Mouse (Mus musculus) adrenal gland, postnatal 36 days (tissue): ENCODE measurements around the gene Bysl. TPM values are rescaled to one million over a fixed set of nuclear protein-coding genes. Genes with fewer than 3 reads are reported as not detected.

ENCODE experiments used
- DNase-seq, 2 experiments: peaks; one replicate each; pipeline ENCODE4 v3.0.0; 2021; ENCODE audit warnings: mixed read lengths in 1 of 2
- total RNA-seq, 2 experiments: library from RNA; stranded (reverse); gene quantifications; 2 replicates each; pipeline ENCODE4 v1.2.3; 2021

The Bysl gene
- total RNA-seq, 2 experiments from 2014 or later = 18.7 to 24.8 TPM

GRCm38 (mm10) chr17:47594183-47594968, 16.9 kb downstream of the Bysl start:
- DNase-seq = peak; percentile 56 to 63

DNA sequence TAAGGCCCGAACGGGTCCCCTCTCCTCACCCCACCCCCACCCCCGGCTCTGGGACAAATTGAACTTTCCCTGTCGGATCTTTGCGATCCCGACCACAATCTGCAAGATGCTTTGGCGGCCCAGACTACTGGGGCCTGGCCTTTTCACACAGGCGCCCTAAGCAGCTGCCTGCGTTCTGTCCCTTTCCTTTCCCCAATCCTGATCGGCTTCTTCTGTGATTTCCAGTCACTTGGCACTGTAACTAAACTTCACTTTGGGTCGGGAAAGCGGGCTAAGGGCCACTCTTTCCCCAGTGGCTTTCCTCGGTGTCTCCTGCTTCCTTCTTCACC, 17.5 kb downstream of the Bysl start:
- DNase-seq = no peak

- peak; percentile 97 to 99 for DNase-seq
Measured at GRCm38 (mm10) chr17:47593215-47593853, 18.0 kb downstream of the Bysl start.

- DNase-seq = no peak
Measured at GRCm38 (mm10) chr17:47591073-47591472, 20.2 kb downstream of the Bysl start.

DNA sequence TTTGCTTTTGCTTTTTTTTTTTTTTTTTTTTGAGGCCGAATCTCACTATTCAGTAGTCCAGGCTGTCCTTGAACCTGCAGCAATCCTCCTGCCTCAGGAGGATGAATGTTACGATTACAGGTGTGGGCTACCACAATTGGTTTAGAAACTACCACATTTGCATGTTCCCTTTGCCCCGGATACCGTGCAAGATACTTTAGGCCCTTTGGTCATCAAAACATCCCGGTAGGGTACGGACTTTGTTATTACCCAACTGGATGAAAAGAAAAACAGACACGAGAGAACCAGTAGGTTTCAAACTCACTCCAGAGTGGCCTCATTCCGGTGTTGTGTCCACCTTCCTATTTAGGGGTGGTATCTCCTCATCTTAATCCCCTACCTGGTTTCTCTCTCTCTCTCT, 22.8 kb downstream of the Bysl start:
- no peak for DNase-seq

DNA sequence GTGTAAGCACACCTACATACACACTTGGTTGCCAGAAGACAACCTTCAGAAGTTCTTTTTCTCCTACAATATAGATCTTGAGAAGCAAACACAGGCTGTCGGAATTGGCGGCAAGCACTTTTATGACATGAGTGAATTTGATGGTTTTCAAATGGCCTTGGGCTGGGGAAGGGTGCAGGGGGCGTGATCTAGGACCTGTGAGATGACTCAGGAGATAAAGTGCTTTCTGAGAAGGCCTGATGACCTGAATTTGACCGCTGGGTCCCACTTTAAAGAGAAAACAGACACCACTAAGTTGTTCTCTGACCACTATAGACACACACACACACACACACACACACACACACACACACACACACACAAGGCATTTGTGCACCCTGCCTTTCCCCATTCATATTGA, 30.3 kb downstream of the Bysl start:
- DNase-seq = peak; percentile 50 to 56

- peak; percentile 37 to 56 for DNase-seq
Measured at GRCm38 (mm10) chr17:47578655-47579054, 32.6 kb downstream of the Bysl start.

DNA sequence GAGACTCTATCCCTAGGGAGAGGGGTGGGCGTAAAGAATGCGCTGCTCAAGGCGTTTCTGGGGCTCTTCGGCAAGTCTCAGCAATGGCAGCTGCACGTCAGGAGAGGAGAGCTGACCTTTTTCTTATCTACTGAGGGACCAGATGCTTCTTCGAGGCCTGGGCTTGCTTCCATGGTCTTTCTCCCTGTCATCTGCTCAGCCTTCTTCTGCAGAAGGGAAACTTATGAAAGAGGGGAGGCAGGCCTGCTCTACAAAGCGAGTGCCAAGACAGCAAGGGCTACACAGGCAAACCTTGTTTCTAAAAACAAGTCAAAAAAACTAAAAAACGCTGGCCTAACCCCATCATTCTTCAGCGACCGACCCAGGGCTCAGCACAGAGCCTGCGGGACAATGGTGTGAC, 36.5 kb downstream of the Bysl start:
- no peak for DNase-seq

- no peak for DNase-seq
Measured at GRCm38 (mm10) chr17:47574028-47574427, 37.3 kb downstream of the Bysl start.

- DNase-seq = no peak
Measured at GRCm38 (mm10) chr17:47572436-47572835, 38.9 kb downstream of the Bysl start.

DNA sequence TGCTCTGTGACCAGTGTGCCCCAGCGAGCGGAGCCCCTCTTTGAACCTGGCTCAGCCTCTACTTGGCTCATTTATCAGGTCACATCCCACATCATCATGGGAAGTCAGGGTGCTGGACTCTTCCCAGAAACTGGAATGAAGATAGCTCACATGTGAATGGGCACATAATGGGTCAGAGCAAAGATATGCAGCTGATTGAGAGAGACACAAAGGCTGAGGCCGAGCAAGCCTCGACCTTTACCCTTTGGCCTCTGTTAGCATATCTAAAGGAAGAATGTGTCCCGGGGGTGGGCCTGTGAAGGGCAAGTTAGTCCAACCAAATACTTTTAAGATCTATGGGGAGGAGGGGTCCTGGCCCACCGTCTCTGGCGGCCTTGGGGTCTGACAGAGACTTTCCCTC, 39.7 kb downstream of the Bysl start:
- no peak for DNase-seq

- DNase-seq = no peak
Measured at GRCm38 (mm10) chr17:47568951-47569527, 42.3 kb downstream of the Bysl start.

- no peak for DNase-seq
Measured at GRCm38 (mm10) chr17:47568389-47568788, 42.9 kb downstream of the Bysl start.

DNA sequence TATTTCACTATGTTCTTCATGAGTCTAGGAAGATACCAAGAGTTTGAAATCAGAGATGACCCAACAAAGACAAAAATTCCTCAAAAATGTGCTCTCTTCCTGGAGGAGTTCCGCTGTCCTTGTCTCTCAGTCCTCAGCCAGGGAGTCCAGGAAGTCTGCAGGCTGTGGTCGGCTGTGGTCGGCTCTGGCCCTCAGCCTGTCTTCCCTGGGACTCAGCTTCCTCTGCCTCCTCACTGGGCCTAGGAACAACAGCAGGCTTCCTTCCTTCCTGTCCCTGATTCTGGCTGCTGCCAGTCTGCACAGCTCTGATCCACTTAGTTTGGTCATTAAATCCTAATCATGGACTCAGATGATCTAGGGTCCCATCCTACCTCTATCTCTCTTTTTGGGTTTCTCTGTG, 44.0 kb downstream of the Bysl start:
- peak; percentile 43 to 48 for DNase-seq

DNA sequence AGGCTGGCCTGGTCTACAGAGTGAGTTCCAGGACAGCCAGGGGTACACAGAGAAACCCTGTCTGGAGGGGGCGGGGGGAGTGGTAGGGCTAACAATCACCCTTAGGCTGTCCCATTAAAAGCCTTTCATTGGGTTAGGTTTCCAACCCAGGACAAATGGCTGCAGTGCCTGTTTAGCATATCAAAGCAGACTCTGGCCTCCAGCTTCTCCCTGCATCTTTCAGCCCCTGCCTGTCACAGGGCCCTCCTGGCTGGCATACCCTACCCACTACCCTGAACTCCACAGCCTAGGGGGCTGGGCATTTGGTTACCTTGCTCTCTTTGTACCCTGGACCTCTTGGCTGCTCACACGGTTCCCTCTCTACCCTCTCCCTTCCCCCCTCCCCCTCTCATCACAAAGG, 45.2 kb downstream of the Bysl start:
- no peak for DNase-seq

GRCm38 (mm10) chr17:47564612-47565011, 46.7 kb downstream of the Bysl start:
- DNase-seq = no peak

GRCm38 (mm10) chr17:47562875-47563274, 48.4 kb downstream of the Bysl start:
- DNase-seq = peak in 1 of 2 experiments; percentile 36

DNA sequence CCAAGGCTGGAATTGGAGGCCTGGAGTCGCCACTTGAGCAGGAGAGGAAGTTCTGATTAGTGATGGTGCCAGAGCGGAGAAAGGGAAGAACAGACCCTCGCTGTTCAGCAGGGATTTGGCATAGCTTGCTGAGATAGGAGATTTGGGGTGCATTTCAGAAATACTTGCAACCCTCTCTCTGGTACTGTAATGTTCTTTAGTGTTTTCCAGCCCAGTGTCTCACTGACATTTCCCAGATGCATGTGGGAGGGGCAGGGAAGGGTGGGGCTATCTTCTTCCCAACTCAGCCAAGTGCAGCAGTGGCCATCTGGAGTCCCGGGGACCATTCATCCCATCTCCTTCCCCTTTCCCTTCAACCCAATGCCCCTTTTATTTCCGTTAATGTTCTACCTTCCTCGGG, 51.6 kb downstream of the Bysl start:
- no peak for DNase-seq

- no peak for DNase-seq
Measured at GRCm38 (mm10) chr17:47557179-47557578, 54.1 kb downstream of the Bysl start.

DNA sequence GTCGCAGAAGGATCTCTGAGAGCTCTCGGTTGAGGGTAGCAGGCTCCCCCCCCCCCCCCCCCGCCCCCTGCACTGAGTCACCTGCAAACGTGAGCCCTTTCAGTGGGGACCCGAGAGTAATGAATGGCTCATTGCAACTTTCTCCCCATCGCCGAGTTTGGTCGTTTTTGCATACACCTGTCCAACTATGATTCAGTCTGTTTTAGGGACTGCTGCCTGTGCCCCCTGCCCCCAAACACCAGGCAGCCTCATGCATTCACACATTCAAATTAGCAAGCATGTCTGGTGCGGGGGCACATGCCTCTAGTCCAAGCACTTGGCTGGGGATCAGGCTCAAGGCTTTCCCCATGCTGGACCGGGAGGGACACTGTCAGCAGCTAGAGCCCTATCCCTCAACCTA, 56.7 kb downstream of the Bysl start:
- DNase-seq = no peak

GRCm38 (mm10) chr17:47552994-47553393, 58.3 kb downstream of the Bysl start:
- no peak for DNase-seq

GRCm38 (mm10) chr17:47551049-47551448, 60.2 kb downstream of the Bysl start:
- no peak for DNase-seq
